Mouse (Mus musculus) large intestine, adult 2 months (tissue): Measurements from ENCODE around the gene Nid1. TPM values are rescaled to one million over a fixed set of nuclear protein-coding genes. Genes with fewer than 3 reads are reported as not detected.

Experiments
- DNase-seq: peaks from one replicate; pipeline ENCODE4 v3.0.0-alpha.2; 2012; ENCODE audit warnings: low read depth, low spot score
- WGBS: fragments of 180-500 bp; shearing (Covaris S2); methylation state at CpG from one replicate; pipeline ENCODE4 v1.1.7; 2018; 5-methylcytosine and 5-hydroxymethylcytosine counted together
- polyA plus RNA-seq: library from polyadenylated mRNA; depleted of rRNA; stranded (reverse); fragments of >200 nt; gene quantifications from 2 replicates; pipeline ENCODE4 v1.2.3, GENCODE M21; 2012

The Nid1 gene
- polyA plus RNA-seq, 1 experiment = 16.3 TPM

DNA sequence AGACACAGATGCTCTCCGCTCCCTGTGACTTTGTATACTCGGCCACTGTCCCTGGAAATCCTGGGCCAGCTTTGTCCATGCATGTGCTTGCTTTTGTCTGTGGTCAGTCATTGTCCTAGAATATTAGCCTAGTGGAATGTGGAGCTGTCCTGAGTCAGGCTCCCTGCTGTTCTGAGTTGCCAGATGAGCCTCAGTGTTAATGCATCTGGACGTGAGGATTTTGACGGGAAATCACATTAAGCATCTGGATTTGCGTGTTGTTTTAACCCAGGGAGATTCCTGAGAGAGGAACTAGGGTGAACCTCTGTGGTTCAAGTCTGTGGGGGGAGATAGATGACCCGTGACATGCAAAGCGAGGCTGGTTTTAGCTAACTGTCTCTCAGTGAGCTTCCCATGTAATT lies 47.0 kb downstream of the Nid1 start:
- 64% methylated on average over 7 of the region's 7 CpGs for WGBS
- DNase-seq = no peak

DNA sequence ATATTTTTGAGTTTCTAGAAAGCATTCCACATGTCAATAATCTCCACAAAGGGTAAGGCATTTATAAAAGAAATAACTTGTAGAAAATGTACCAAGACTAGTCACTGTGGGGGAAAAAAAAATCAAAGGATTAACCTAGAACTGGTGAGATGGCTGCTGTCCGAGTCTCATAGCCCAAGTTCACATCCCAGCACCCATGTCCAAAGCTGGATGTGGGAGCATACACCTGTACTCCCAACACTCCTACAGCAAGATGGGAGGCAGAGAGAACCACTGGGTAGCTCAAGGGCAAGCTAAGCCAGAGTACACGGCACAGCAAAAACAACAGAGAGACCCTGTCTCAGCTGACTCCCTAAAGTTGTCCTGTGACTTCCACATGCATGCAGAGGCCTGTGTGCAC lies 47.5 kb downstream of the Nid1 start:
- 68% methylated on average over 2 of the region's 2 CpGs for WGBS
- no peak for DNase-seq

DNA sequence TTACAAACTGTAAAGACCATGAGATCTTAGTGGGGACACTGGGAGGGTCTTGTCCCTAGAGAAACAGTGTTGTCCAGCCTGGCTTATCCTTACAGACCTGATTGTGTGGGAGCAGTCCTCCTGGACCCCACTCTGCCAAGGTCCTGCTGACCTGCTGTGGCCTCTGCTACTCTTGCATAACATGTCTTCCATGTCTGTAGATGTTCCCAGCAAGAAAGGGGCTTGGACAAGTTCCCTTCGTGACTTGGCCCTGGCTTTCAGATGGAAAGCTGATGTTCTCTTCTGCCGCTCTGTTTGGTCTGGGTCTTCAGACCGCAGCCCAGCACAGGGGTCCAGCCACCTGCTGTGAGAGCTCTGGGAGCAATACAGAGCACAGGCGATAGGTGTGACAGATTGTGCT lies 48.3 kb downstream of the Nid1 start:
- 73% methylated on average over 4 of the region's 4 CpGs for WGBS
- no peak for DNase-seq

DNA sequence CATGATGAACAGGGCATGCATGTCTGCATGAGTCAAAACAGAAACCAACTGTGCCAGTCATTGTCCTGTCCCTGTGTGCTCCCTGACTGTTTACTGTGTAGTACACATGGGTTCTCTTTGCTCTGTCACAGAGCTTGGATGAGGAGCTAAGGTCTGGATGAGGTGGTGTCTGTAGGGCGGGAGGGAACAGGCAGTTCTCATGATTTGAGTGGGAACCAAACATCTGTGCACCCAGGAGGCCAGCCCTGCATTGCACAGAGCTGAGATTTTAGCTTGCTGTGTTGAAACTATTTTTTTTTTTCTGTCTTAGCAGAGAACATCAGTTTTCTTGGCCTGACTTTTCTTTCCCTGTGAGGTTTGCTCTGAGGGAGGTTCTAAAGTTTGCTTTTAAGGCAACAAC lies 50.5 kb downstream of the Nid1 start:
- WGBS = 79% methylated on average over 1 of the region's 1 CpGs
- no peak for DNase-seq

DNA sequence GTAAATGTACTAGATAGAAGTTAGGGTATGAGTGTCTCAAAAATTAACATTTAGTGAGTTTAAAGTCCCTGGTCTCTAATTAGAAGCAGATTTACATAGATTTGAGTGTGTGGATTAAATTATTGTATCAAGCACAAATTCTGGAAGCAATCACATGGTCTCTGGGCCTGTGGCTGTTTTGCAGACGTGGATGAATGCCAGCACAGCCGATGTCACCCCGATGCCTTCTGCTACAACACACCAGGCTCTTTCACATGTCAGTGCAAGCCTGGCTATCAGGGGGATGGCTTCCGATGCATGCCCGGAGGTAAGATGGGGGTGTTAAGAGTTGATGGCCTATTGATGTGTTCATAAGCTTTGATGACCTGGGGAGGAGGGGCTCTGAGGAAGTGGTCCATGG lies 52.5 kb downstream of the Nid1 start:
- WGBS = 80% methylated on average over 5 of the region's 5 CpGs

GRCm38 (mm10) chr13:13492151-13492550 lies 54.8 kb downstream of the Nid1 start:
- DNase-seq = no peak
- 54% methylated on average over 2 of the region's 2 CpGs for WGBS

More for the DNA sequence above, 52.5 kb downstream of the Nid1 start:
- DNase-seq = no peak

- 30% methylated on average over 3 of the region's 3 CpGs for WGBS
- no peak for DNase-seq
Measured at GRCm38 (mm10) chr13:13493517-13493916, 56.2 kb downstream of the Nid1 start.

- WGBS = 46% methylated on average over 2 of the region's 2 CpGs
- DNase-seq = no peak
Measured at GRCm38 (mm10) chr13:13498022-13498421, 60.7 kb downstream of the Nid1 start.

- WGBS = 91% methylated on average over 10 of the region's 10 CpGs
- no peak for DNase-seq
Measured at GRCm38 (mm10) chr13:13502406-13502805, 65.1 kb downstream of the Nid1 start.

DNA sequence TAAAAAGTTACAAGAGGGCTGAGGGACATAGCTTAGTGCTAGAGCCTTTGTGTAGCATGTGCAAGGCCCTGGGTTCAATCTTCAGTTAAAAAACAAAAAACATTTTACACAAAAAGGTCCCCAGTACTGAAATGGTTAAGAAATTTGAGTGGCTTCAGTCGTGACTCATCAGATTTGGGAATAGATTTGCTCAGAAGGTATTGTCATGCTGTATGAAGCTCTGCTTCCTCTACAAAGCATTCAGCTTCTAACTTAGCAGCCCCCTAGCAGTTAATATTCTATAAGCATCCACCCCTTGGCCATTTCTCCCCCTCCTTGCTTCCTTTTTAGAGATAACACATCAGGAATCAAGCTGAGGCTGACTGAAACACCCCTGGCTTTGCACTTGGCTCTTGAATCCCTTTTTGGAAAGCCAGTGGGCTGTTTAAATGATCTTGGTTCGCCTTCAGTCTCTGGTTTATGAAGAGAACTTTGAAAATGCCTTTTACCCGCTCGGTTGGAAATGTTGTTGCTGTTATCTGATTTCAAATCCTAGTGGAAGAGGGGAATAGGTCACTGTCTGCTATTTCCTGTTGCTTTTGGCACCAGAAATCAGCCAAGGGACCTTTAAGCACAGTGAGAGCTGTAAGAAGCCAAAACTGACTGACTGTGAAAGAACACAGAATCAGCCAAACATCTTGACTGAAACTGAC lies 66.5 kb downstream of the Nid1 start:
- WGBS = 43% methylated on average over 4 of the region's 4 CpGs
- DNase-seq = no peak

DNA sequence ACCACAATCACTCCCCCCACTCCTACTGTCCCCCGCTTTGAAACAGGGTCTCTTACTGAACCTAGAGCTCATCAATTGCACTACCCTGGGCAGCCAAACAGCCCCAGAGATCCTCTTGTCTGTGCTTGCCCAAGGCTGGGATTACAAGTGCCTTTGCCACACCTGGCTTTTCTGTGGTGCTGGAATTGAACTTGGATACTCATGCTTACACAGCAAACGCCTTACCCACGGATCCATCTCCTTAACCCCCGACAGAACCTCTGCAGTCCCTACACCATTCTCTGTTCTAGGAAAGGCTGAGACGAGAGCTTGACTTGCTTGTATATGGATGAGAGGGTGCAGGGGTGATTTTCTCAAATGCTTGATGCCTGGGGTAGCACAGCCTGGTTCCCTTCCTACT lies 67.7 kb downstream of the Nid1 start:
- 77% methylated on average over 5 of the region's 5 CpGs for WGBS
- no peak for DNase-seq

DNA sequence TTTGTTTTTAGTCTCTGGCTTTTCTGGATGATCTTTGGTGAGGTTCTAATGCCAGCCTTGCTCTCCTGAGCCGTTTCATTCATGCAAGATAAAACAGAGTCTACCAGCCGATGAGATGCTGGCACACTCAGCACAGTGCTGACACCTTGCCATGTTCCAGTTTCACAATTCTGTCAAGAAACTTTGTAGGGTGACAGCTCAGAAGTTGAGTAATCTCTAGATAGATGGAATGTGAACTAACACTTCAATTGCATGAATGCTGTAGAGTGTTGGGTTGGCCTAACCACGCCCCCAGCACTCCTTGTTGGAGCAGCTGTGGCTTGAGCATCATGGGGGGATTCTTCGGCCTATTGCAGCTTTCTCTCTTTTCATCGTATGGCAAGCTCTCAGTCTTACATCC lies 69.2 kb downstream of the Nid1 start:
- no peak for DNase-seq
- WGBS = 90% methylated on average over 5 of the region's 5 CpGs

DNA sequence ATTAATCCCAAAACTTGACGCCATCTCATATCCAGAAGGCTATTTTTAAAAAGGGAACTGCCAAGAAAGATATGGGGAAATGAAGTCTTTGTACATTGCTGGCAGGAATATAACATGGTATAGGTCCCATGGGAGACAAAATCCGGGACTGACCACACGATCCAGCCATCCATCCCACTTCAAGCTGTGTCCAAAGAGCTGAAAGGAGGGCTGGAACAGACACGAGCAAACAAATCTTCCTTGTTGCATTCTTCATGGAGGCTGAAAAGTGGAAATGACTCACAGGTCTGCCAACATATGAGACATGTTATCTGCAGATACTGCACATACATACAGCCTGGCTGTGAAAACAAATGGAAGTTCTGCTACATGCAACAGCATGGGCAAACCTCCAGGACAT lies 77.5 kb downstream of the Nid1 start:
- no peak for DNase-seq
- 64% methylated on average over 4 of the region's 4 CpGs for WGBS

DNA sequence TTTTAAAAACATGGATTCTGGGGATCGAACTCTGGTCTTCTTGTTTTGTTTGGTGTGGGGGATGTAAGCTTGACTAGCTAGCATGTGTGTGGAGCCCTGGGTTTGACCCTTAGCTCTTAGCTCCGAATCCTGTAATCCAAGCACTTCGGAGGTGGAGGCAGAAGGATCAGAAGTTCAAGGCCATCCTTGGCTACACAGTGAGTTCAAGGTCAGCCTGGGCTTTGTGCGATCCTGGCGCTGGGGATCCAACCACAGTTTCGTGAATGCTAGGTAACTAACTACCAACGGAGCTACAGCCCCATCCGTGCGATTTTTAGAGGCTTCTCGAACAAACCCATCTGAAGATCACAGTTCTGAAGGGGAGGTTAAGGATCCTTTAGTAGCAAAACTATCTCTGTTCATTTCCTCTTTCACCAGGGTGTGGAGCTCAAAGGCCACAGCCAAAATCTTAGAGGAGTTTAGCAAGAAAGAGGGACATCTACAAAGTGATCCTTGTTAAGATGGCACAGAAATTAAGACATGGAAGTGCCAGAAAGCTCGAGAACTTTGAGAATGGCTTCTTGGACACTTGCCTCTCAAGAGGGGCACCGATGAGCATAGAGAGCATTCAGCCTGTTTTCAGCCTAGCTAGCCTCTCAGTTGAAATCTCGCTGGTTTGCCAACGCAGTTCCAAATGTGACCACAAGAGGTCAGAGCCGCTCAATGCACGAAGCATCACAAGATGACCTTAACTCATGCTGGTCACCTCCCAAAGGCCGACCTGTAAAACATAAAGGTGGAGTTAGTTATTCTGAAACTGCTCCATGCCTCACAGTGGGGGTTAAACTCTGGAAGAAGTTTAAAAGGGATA lies 79.2 kb downstream of the Nid1 start:
- WGBS = 40% methylated on average over 17 of the region's 17 CpGs
- DNase-seq = peak; percentile 42

GRCm38 (mm10) chr13:13518114-13518513 lies 80.8 kb downstream of the Nid1 start:
- WGBS = 75% methylated on average over 7 of the region's 7 CpGs
- DNase-seq = no peak

- WGBS = 88% methylated on average over 5 of the region's 5 CpGs
- DNase-seq = no peak
Measured at GRCm38 (mm10) chr13:13520436-13520835, 83.1 kb downstream of the Nid1 start.

DNA sequence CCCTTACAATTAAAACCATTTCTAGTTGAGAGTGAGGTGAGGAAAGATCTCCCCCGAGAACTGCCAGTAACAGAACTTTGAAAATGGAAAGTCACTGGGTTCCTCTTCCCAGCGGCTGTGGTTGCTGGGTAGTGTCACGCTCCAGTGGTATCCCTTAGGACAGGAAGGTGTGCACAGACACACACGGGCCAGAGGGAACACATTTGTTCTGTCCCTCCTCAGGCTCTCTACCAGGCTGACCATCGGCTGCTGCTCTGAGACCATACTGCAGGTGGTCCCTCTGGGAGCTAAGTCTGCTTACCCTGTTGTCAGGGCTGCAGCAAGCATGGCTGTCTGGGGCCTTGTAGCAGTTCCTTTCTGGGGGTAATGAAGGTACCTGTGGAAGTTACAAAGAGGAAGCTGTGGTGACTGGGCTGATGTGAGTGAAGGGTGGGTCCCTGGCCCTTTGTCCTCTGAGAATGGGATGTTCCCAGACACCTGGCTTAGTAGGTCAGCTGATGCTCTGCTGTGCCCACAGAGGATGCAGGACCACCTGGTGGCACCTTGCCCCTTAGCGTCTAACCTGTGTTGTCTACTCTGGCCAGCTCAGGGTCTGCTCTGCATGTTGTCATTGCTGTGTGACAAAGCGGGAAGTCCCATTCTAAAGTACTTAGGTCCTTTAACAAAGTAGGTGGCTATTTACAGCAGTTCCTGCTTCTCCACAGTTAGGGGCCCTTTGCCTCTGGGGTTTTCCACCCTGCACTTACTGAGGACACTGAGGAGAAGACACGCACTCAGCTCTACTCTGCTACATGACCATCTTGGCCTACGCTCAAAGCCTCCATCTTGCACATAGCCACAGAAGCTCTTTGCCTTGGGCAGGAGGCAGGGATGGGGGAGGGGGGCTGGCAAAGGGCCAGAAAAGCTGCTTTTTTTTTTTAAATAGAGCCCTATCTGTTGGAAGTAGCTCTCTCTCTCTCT lies 86.6 kb downstream of the Nid1 start:
- DNase-seq = no peak
- 85% methylated on average over 9 of the region's 9 CpGs for WGBS

DNA sequence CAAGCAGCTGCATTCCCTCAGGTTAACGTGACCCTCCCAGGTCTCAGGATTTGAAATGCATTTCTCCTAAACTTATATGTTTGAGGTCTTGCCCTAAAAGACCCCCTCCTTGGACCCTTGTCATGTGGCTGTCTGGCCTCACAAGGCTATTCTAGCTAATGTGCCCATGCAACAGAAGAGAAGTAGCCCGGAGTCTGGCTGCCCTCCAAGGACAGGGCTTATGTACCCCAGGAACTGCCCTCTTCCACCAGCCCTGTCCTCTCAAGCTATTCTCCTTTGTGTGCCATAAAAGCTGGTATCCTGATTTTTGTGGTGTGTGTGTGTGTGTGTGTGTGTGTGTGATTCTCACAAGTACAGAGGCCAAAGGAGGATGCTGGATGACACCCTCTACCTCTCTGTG lies 87.9 kb downstream of the Nid1 start:
- DNase-seq = no peak
- 79% methylated on average over 2 of the region's 2 CpGs for WGBS

GRCm38 (mm10) chr13:13525877-13526276 lies 88.5 kb downstream of the Nid1 start:
- DNase-seq = no peak
- 71% methylated on average over 5 of the region's 5 CpGs for WGBS

GRCm38 (mm10) chr13:13529115-13529542 lies 91.8 kb downstream of the Nid1 start:
- DNase-seq = no peak
- WGBS = 70% methylated on average over 11 of the region's 11 CpGs
